Mouse (Mus musculus) frontal cortex, postnatal 36 days (tissue): ENCODE results near the gene Pappa2.

Source experiments
- DNase-seq, 2 experiments: peaks; one replicate each; pipeline ENCODE4 v3.0.0; 2022; ENCODE audit warnings: low spot score in 2 of 2

Pappa2 gene

GRCm38 (mm10) chr1:158980390-158980789 is at the start of gene Pappa2:
Gene Pappa2, minus strand, starts transcription at chr1:158980490.
- DNase-seq: no peak

GRCm38 (mm10) chr1:159029106-159029505 is 48.8 kb upstream of the Pappa2 start:
- DNase-seq: no peak

- DNase-seq: no peak
Observed at GRCm38 (mm10) chr1:159014940-159015660, 34.8 kb upstream of the Pappa2 start.

- no peak for DNase-seq
Observed at GRCm38 (mm10) chr1:158987042-158987441, 6.8 kb upstream of the Pappa2 start.

DNA sequence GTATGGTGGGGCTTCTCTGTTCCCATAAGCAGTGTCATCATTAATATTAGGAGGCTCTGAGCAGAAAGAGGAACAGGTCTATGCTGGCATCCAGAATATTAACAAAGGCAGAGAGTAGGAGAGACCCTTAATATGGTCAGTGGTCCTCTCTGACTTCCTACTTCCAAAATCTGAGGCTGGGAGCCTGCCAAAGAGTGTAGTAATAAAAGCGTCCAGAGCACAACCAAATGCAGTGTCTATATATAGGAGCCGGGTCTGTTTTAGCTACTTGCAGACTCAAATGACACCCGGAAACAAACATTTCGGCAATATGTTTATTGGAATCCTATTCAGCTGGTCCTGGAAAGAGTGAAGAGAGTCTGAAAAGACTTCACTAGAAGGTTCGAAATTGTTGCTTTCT is 17.9 kb downstream of the Pappa2 start:
- no peak for DNase-seq

DNA sequence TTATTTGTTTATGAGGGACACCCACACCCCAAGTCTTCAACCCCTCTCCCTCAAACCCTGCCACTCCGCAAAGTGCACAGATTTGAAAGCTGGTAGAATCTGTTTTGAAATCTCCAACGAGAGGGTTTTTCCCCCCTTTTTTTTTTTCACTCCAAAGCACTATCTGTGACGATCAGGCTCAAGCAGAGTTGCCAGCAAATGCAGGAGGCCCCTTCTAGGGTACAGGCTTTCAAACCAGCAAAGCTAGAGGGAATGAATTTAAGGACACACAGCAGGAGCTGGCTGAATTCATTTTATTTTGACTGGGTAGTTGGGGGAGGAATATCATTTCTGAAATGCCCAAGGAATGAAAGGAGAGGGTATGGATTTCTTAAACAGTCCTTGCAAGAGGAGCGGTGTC is 19.3 kb downstream of the Pappa2 start:
- DNase-seq: no peak

GRCm38 (mm10) chr1:158960549-158960948 is 19.7 kb downstream of the Pappa2 start:
- no peak for DNase-seq

- no peak for DNase-seq
Observed at GRCm38 (mm10) chr1:158956361-158956760, 23.9 kb downstream of the Pappa2 start.

GRCm38 (mm10) chr1:158954785-158955184 is 25.5 kb downstream of the Pappa2 start:
- DNase-seq: peak; percentile 11 to 19

DNA sequence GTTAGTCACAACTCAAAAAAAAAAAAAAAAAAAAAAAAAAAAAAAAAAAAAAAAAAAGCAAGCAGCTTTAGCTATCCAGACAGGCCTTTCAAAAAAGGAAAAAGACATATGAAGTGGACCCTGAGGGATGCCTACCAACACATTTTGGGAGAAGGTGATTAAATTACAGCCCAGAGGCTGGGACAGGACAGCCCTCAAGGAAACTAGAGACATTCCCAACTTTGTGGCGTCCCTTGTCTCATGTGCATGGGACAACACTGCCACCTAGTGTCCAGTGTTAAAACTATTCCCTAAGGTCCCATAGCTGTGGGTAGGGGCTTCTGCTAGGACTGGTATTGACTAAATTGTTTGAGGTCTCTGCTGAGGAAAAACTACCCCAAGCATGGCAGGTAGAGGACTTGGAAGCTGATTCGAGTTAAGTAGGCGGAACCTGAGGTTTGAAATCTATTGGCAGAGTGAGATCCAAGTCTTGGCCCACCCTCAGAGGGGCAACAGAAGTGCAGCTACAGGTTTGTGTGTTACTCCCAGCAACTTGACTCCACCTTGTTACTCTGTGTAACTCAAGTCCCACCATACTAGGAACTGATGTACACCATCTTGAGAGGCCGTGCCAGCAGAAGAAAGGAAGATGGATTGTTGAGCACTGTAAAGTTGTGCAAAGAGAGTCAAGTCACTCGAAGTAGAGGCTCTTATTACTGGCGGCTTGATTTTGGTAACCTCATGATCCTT is 26.6 kb downstream of the Pappa2 start:
- peak; percentile 59 to 74 for DNase-seq

GRCm38 (mm10) chr1:158949041-158949440 is 31.2 kb downstream of the Pappa2 start:
- no peak for DNase-seq

GRCm38 (mm10) chr1:158947981-158948735 is 32.1 kb downstream of the Pappa2 start:
- no peak for DNase-seq

GRCm38 (mm10) chr1:158944936-158945335 is 35.4 kb downstream of the Pappa2 start:
- no peak for DNase-seq

- DNase-seq: no peak
Observed at GRCm38 (mm10) chr1:158942864-158943263, 37.4 kb downstream of the Pappa2 start.

DNA sequence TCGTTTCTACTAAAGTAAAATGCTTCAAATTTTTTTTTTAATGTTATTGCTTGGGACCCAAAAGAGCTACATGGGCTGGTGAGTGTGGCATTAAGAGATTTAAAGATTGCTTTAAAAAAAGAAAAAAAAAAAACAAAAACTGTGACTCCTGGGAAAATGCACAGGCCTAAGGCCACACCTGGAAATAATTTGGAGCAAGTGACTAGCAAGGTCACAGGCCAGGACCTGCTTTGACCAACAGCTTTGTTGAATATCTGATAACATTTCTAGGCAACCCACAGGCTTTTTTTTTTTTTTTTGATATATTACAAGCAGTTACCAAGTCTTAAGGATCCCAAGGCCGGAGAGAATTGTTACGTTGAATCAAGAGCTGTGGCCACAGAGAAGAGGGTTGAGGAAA is 39.3 kb downstream of the Pappa2 start:
- no peak for DNase-seq

DNA sequence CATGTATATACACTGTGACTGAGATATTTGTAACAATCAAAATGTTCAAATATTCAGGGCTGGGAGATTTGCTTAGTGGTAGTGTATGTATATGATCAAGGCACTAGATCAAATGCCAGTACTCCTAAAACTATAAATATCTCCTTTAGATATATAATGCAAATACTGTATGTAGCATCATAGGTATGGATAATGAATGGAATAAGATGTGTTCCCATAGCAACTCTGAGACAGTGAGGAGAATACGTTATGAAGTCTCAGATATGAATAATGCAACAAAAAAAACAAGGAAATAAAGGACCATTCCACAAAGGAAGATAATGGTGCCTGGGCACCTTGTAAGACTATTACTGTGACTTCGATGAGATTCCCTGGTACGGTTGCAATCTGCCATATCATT is 45.8 kb downstream of the Pappa2 start:
- DNase-seq: no peak

- DNase-seq: no peak
Observed at GRCm38 (mm10) chr1:158931202-158931827, 49.0 kb downstream of the Pappa2 start.

DNA sequence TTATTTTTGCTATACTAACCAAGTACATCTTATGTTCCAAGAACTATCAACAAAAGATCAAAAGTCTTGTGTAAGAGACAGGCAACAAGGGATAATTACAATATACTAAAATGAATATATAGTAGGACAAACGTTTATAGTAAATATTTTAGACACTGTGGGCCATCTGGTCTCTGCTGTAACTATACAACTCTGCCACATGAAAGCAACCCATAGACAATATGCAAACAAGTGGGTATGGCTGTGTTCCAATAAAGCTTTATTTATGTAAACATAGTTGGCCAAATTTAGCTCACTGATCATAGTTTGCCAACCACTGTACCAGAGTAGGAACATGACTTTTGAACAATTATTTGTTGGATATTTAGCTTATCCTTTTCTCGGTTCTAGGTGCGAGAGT is 50.9 kb downstream of the Pappa2 start:
- DNase-seq: no peak

DNA sequence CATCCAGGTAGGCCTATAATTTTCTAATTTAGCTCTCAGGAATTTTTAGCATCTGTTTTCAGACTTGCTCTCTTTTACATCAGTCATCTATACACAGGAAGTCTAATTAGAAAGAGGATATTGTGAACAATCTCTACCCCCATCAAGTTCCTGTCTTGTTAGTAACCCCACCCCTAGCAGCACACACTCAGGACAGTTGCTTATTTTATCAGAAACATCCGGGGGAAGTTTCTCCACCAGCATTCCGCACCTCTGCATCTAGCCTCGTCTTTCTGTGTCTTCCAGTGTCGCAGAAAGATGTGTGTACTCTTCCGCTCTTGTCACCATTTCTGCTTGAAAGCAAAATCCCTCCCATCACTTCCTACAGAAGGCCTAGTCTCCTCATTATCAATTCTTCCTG is 59.8 kb downstream of the Pappa2 start:
- DNase-seq: no peak

GRCm38 (mm10) chr1:158918890-158919289 is 61.4 kb downstream of the Pappa2 start:
- no peak for DNase-seq

DNA sequence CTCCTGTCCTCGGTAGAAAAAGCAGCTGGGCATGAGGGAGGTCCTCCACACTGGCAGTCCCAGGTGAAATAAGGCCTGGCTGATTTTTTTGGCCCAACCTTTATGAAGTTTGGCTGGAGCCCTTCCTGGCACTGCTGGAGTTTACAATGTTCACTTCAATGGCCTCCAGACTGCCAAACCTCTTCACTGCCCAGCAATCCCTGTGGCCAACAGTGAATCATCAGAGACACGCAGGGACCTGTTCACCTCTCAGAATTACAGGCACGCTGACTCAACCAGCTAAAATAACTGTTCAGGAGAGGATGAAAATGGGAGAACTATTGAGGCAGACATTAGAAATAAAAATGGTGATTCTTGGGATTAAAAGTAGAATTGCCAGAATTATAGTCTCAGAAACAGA is 63.2 kb downstream of the Pappa2 start:
- no peak for DNase-seq

GRCm38 (mm10) chr1:158915592-158915991 is 64.7 kb downstream of the Pappa2 start:
- DNase-seq: no peak
